Mouse (Mus musculus) embryonic facial prominence, embryonic 11.5 days (tissue): Measurements from ENCODE around the gene Trim68. TPM values are rescaled to one million over a fixed set of nuclear protein-coding genes. Genes with fewer than 3 reads are reported as not detected.
A peak's percentile ranks its signal among the peaks of the same experiment; 100 is the strongest.

Experiments used
- ATAC-seq: fragments of 200-750 bp; cut with Nextera tagmentation; replicated peaks from 2 replicates; pipeline ENCODE4 v1.8.0; 2017; ENCODE audit warnings: low read depth; ENCODE audit not compliant: insufficient number of reproducible peaks, low FRiP score, low TSS enrichment
- DNase-seq: peaks from one replicate; pipeline ENCODE4 v3.0.0-alpha.2; 2015; ENCODE audit warnings: low spot score
- H3K27ac ChIP-seq: fragments of 300-500 bp; sonication (generic); replicated peaks from 2 replicates; pipeline ENCODE4 v1.5.1; 2014; ENCODE audit warnings: mild to moderate bottlenecking, low read depth, low read length, control low read depth
- H3K27me3 ChIP-seq: fragments of 300-500 bp; sonication (generic); 2 replicates; pipeline ENCODE4 v1.6.1; 2014; ENCODE audit warnings: mild to moderate bottlenecking, low read length, moderate library complexity, mixed read lengths; ENCODE audit not compliant: control insufficient read depth, insufficient read depth
- H3K36me3 ChIP-seq: fragments of 300-500 bp; sonication (generic); replicated peaks from 2 replicates; pipeline ENCODE4 v1.6.1; 2014; ENCODE audit warnings: low read depth, mild to moderate bottlenecking, low read length, moderate library complexity, mixed read lengths; ENCODE audit not compliant: control insufficient read depth, insufficient read depth
- H3K4me1 ChIP-seq: fragments of 300-500 bp; sonication (generic); 2 replicates; pipeline ENCODE4 v1.6.1; 2014; ENCODE audit warnings: low read length, mixed read lengths; ENCODE audit not compliant: control insufficient read depth, insufficient read depth
- H3K4me2 ChIP-seq: fragments of 300-500 bp; sonication (generic); 2 replicates; pipeline ENCODE4 v1.6.1; 2014; ENCODE audit warnings: low read depth, mild to moderate bottlenecking, control low read depth, low read length, moderate library complexity
- H3K4me3 ChIP-seq: fragments of 300-500 bp; sonication (generic); 2 replicates; pipeline ENCODE4 v1.5.1; 2014; ENCODE audit warnings: low read depth, low read length, control low read depth
- H3K9ac ChIP-seq: fragments of 300-500 bp; sonication (generic); replicated peaks from 2 replicates; pipeline ENCODE4 v1.6.1; 2014; ENCODE audit warnings: mild to moderate bottlenecking, control low read depth, low read length
- H3K9me3 ChIP-seq: fragments of 300-500 bp; sonication (generic); replicated peaks from 2 replicates; pipeline ENCODE4 v1.6.1; 2016; ENCODE audit warnings: mild to moderate bottlenecking, low read length, inconsistent platforms, mixed read lengths; ENCODE audit not compliant: control insufficient read depth
- WGBS: fragments of 180-500 bp; shearing (Covaris S2); extraction: QIAGEN DNeasy Blood & Tissue Kit; methylation state at CpG from one replicate; pipeline ENCODE4 v1.1.7; 2014; 5-methylcytosine and 5-hydroxymethylcytosine counted together
- polyA plus RNA-seq: library from polyadenylated mRNA; unstranded; fragments of >200 nt; fragmentation: Nextera tagmentation; extraction: Ambion mirVana; gene quantifications from 2 replicates; pipeline ENCODE4 v1.2.1, GENCODE M21; 2014

The Trim68 gene
- polyA plus RNA-seq = 11.4 and 14.7 TPM in 2 replicates

GRCm38 (mm10) chr7:102686944-102687501 lies at the start of gene Trim68:
Gene Trim68, minus strand, starts transcription at chr7:102687327.
- H3K36me3 ChIP-seq = no peaks in the 10 kb centered on the region
- peak within 1 kb of the TSS; percentile 55 for H3K9ac ChIP-seq
- no peak within 1 kb of the TSS for H3K27ac ChIP-seq
- under 1% methylated on average over 40 of the region's 40 CpGs for WGBS
- no peaks in the 10 kb centered on the region for H3K4me1 ChIP-seq
- ATAC-seq (peak; percentile 99), DNase-seq (peak; percentile 96)
- no peaks in the 10 kb centered on the region for H3K9me3 ChIP-seq
- peak within 1 kb of the TSS; percentile 41 for H3K4me3 ChIP-seq
- peak within 1 kb of the TSS; percentile 59 for H3K4me2 ChIP-seq
- no peaks in the 10 kb centered on the region for H3K27me3 ChIP-seq

- Histone ChIP-seq H3K4me3 (no peak overlapping the region), H3K27me3 (no peaks in the 10 kb centered on the region), H3K9ac (no peak overlapping the region), H3K36me3 (no peaks in the 10 kb centered on the region), H3K4me1 (no peaks in the 10 kb centered on the region), H3K4me2 (no peak overlapping the region), H3K9me3 (no peaks in the 10 kb centered on the region), H3K27ac (no peak overlapping the region)
- ATAC-seq (no peak), DNase-seq (no peak)
- 60% methylated on average over 1 of the region's 1 CpGs for WGBS
Measured at GRCm38 (mm10) chr7:102733793-102734192, 46.7 kb upstream of the Trim68 start.

GRCm38 (mm10) chr7:102727391-102727790 lies 40.3 kb upstream of the Trim68 start, which contains the start of gene Olfr559:
Gene Olfr559, minus strand, starts transcription at chr7:102727491.
- Histone ChIP-seq H3K36me3 (no peaks in the 10 kb centered on the region), H3K4me1 (no peaks in the 10 kb centered on the region), H3K9ac (no peak within 1 kb of the TSS), H3K27me3 (no peaks in the 10 kb centered on the region), H3K4me2 (no peak within 1 kb of the TSS), H3K4me3 (no peak within 1 kb of the TSS), H3K27ac (no peak within 1 kb of the TSS), H3K9me3 (no peaks in the 10 kb centered on the region)
- DNase-seq = no peak
- no peak for ATAC-seq

GRCm38 (mm10) chr7:102718970-102719369 lies 31.8 kb upstream of the Trim68 start, which contains the start of gene Olfr33:
Gene Olfr33, minus strand, starts transcription at chr7:102719070.
- DNase-seq = no peak
- Histone ChIP-seq H3K9me3 (no peaks in the 10 kb centered on the region), H3K36me3 (no peaks in the 10 kb centered on the region), H3K27ac (no peak within 1 kb of the TSS), H3K4me3 (no peak within 1 kb of the TSS), H3K4me2 (no peak within 1 kb of the TSS), H3K9ac (no peak within 1 kb of the TSS), H3K4me1 (no peaks in the 10 kb centered on the region), H3K27me3 (no peaks in the 10 kb centered on the region)
- ATAC-seq = no peak
- WGBS = 51% methylated on average over 1 of the region's 1 CpGs

GRCm38 (mm10) chr7:102701915-102702314 lies 14.8 kb upstream of the Trim68 start, which contains the start of gene Olfr558:
Gene Olfr558, plus strand, starts transcription at chr7:102702215.
- H3K27ac ChIP-seq = no peak within 1 kb of the TSS
- H3K27me3 ChIP-seq = no peaks in the 10 kb centered on the region
- H3K4me3 ChIP-seq = no peak within 1 kb of the TSS
- DNase-seq (no peak), ATAC-seq (no peak)
- no peaks in the 10 kb centered on the region for H3K36me3 ChIP-seq
- H3K9ac ChIP-seq = no peak within 1 kb of the TSS
- no peak within 1 kb of the TSS for H3K4me2 ChIP-seq
- H3K9me3 ChIP-seq = no peaks in the 10 kb centered on the region
- H3K4me1 ChIP-seq = no peaks in the 10 kb centered on the region

- no peak for ATAC-seq
Measured at GRCm38 (mm10) chr7:102698461-102698860, 11.3 kb upstream of the Trim68 start.

GRCm38 (mm10) chr7:102695358-102696125 lies 8.4 kb upstream of the Trim68 start, which contains the start of gene Olfr557:
Gene Olfr557, plus strand, starts transcription at chr7:102695910.
- Histone ChIP-seq H3K4me1 (no peaks in the 10 kb centered on the region), H3K4me2 (no peak within 1 kb of the TSS), H3K27me3 (no peaks in the 10 kb centered on the region), H3K4me3 (no peak within 1 kb of the TSS), H3K27ac (no peak within 1 kb of the TSS), H3K36me3 (no peaks in the 10 kb centered on the region), H3K9ac (no peak within 1 kb of the TSS), H3K9me3 (no peaks in the 10 kb centered on the region)
- ATAC-seq (no peak), DNase-seq (peak; percentile 65)
- WGBS = 74% methylated on average over 5 of the region's 5 CpGs

More at GRCm38 (mm10) chr7:102698461-102698860, 11.3 kb upstream of the Trim68 start:
- no peaks in the 10 kb centered on the region for H3K9me3 ChIP-seq
- no peak overlapping the region for H3K9ac ChIP-seq
- no peak overlapping the region for H3K27ac ChIP-seq
- H3K4me1 ChIP-seq = no peaks in the 10 kb centered on the region
- no peak overlapping the region for H3K4me3 ChIP-seq
- DNase-seq = no peak
- no peaks in the 10 kb centered on the region for H3K27me3 ChIP-seq
- no peak overlapping the region for H3K4me2 ChIP-seq
- 87% methylated on average over 7 of the region's 7 CpGs for WGBS
- no peaks in the 10 kb centered on the region for H3K36me3 ChIP-seq

GRCm38 (mm10) chr7:102681916-102682315 lies 5.2 kb downstream of the Trim68 start:
- no peak overlapping the region for H3K4me2 ChIP-seq
- H3K27me3 ChIP-seq = no peaks in the 10 kb centered on the region
- H3K9me3 ChIP-seq = no peaks in the 10 kb centered on the region
- ATAC-seq = no peak
- 89% methylated on average over 1 of the region's 1 CpGs for whole genome bisulfite sequencing
- H3K4me3 ChIP-seq = no peak overlapping the region
- H3K4me1 ChIP-seq = no peaks in the 10 kb centered on the region
- H3K9ac ChIP-seq = no peak overlapping the region
- no peak overlapping the region for H3K27ac ChIP-seq
- DNase-seq = no peak
- no peaks in the 10 kb centered on the region for H3K36me3 ChIP-seq
